Mouse (Mus musculus) cerebellum, postnatal 10 days (tissue): Measurements from ENCODE around the gene Robo4.

Experiments
- DNase-seq, 2 experiments: peaks; one replicate each; pipeline ENCODE4 v3.0.0; 2021; ENCODE audit warnings: mixed read lengths in 2 of 2

Gene Robo4

DNA sequence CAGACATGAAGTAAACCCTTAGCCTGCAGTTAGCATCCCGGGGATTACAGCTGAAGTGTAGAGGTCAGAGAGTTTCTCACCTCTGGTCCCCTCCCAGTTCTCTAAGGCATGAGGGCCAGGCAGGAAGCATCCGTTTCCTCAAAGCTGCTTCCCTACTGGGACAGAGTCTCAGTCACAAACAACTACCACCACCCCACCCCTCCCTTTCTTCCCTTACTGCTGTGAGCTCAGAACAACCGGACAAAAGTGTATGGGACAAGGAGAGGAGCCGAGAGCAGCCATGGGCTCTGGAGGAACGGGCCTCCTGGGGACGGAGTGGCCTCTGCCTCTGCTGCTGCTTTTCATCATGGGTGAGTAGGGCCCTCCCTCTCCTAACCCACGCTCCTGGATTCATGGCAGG lies at the start of gene Robo4:
Gene Robo4, plus strand, starts transcription at position 96 of the 400 bp plus-strand sequence.
- DNase-seq: no peak

DNA sequence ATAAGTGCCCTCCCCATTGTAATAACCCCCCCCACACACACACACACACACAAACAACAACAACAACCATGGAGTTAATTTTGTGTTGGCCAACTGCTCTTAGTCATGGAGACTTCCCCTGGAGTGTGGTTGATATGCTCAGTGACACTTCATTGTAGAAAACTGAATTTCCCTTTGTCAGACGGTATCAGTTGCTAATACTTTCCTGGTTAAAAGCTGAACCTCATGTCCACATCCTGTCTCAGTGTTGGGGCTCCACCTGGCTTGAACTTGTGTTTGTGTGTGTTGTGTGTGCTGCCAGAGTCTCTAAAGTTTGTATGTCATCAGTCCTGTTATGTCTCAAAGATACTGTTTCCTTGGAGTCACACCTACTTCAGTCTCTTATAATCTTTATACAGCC lies 47.2 kb upstream of the Robo4 start:
- no peak for DNase-seq

DNA sequence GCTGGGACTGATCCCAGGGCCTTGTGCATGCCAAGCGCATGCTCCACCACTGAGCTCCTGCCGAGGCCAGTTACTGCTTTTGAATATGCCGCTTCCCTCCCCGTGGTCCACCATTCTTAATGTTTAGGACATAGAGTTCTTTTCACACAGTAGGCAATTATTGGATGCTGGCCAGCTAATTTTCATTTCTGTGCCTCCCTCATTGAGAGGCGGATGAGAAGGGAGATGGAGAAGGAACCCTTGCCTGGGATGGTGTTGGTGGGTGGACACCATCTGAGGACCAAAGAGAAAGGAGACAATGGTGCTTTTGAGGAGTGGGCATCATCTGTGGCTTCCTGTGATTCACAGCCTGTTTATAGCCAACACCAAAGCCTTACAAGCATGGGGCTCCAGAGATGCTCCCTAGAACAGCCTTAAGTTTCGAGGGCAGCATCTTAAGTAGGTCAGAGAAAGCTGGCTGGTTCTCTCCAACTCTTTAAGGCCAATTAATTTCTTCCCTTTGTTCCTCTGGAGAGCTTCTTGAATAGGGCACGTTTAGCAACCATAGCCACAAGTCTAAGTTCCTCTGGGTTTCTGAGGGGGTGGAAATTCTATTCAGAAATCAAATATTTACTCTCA lies 42.9 kb upstream of the Robo4 start:
- DNase-seq: peak; percentile 20 to 48

DNA sequence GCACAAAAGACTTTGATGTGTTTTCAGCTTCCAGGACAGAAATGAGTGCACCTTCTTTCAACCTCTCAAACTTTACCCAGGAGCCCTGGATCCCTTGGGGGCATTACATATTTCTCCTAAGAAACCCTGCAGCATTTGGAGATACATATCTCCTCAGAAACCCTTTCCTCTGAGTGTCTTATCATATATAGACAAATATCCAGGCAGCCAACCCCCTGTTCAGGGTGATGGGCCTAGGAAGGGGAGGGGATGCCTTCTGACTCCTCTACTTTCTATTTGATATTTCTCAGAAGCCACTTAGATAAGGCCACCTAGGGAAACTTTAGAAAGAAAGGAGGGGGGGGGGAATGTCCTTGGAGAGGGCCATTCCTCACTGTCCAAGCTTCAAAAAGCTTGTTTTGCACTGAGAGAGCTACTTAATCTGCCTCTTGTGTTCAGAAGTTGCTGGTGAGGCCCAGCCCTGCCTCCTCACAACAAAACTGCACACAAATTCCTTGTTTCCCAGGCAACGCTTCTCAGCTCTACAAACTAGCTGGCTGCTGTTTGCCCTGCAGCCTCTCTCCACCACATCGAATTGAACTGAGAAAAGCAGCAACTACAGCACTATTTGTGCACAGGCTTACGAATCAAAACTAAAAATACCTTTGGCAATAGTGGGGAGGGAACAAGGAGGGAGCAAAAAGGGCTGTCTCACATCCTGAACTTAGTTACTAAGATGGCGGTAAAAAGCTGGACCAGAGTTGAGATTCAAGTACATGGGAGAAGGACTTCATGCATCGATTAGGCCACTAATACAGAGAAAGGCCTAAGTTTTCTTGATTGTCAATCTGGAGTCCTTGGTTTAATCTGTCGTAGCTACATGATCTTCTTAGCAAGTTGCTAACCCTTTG lies 42.1 kb upstream of the Robo4 start:
- DNase-seq: peak; percentile 3 to 22

DNA sequence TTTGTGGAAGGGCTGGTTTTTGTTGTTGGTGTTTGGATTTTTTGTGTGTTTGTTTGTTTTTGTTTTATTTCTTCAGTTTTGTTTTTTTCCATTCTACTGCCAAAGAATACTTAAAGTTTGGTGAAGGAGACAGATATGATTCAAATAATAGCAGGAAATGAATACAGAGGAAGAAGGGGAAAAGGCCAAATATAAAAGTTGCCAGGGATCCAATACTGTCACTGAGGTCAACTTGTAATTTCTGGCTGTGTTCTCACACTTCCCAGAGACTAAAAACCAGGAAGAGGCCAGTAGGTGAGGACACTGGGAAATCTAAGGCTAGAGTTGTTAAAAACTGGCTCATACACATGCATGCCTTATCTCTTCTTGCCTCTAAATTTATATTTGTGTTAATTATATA lies 39.6 kb upstream of the Robo4 start:
- DNase-seq: no peak

DNA sequence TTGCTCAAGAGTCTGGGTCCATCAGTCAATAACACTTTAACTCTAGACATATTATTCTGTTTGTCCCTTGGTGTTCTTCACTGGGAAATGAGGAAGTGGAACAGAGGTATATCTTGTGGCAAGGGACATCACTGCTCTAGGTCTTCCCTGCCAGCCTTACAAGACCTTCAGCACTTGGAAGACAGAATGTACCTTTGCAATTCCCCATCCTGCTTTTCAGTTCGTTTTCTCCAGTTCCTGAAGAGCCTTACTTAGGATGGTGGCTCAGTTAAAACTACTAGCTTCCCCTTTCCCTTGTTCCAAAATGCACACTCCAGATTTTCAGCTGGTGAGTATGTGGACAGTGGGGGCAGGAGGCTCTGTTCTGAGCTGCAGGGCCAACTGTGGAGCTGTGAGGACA lies 38.8 kb upstream of the Robo4 start:
- DNase-seq: no peak

DNA sequence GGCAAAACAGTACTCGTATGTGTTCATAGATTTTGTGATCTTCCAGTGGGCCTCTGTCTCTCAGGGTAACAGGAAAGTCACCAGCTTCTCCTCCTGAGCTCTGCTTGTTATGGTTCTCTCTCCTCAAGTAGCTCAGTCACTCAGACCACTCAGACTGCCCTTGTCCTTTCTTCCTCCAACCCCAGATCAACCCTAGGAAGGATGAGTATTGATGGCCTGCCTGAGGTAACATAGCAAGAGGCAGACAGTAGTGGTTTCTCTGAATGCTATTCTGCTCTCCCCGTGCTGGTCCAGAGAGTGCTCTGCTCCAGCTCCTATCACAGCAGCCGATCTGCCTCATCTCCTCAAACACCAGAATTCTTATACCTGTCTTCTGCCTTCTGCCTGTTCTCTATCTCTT lies 38.1 kb upstream of the Robo4 start:
- no peak for DNase-seq

DNA sequence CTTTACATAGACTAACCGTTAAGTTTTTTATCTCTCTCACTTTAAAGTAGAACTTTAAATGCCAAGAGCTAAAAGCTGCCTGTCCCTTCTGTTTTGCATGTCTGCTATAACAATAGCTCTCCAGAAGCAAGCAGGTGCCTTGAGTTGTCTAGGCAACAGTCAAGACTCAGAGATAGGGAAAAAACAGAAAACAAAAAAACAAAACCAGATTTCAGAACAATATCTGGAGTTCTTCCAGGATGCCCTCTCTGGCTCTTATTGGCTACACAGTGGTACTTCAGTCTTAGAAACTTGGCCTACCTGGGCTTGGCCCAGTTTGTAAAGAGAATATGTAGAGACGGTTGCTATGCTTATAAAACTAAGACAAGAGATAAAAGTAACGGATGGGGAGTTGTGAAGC lies 37.3 kb upstream of the Robo4 start:
- no peak for DNase-seq

DNA sequence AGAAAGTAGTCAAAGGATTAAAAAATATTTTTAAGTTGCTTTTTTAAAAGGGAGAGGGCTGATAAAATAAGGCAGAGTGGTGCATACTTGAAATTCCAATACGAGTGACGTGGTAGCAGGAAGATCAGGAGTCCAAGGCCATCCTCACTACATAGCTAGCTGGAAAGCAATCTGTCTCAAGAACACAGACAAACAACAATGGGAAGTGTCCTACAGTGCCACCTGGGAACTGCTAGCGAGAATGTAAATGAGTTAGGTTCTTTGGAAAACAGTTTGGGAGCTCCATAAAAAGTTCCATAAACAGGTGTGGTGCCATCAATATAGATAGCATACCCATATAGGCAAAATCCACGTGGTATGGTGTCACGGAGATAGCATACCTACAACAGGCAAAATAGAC lies 36.0 kb upstream of the Robo4 start:
- DNase-seq: no peak

DNA sequence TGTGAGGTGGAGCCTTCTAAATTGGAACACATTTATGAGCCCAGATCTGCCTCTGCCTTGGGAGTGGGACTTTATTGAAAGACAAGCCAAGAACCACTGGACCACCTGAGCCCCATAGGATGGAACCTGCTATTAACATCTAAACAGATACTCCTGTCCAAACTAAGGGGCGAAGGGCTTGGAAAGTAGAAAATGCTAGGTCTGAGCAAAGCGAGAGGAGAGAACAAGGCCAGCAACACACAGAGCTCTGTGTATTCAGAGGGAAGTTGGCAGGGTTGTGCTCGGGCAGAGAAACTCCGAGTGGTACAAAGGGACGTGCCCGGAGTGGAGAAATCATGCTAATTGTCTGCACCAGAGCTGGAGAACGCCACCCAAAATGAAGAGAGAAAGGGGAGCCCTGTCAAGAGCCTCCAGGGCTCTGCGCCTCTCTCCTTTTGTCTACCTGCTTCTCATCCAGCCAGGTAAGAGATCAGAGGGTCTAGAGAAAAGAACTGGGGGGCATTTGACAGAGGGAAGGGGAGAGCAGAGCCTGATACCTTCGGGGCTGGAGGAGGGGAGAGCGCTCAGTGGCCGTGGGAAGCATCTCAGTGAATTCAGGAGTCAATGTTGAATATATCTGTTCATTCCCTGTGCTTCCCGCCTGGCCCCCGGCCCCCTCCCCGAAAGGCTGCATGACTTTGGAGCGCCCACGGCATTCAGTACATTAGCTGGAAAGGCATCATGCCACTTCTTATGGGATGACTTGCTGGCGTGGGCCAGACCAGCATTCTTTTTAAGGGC lies 34.2 kb upstream of the Robo4 start, which contains the start of gene Hepacam:
Gene Hepacam, plus strand, starts transcription at position 51 of the 780 bp plus-strand sequence.
- DNase-seq: peak; percentile 15 to 28

DNA sequence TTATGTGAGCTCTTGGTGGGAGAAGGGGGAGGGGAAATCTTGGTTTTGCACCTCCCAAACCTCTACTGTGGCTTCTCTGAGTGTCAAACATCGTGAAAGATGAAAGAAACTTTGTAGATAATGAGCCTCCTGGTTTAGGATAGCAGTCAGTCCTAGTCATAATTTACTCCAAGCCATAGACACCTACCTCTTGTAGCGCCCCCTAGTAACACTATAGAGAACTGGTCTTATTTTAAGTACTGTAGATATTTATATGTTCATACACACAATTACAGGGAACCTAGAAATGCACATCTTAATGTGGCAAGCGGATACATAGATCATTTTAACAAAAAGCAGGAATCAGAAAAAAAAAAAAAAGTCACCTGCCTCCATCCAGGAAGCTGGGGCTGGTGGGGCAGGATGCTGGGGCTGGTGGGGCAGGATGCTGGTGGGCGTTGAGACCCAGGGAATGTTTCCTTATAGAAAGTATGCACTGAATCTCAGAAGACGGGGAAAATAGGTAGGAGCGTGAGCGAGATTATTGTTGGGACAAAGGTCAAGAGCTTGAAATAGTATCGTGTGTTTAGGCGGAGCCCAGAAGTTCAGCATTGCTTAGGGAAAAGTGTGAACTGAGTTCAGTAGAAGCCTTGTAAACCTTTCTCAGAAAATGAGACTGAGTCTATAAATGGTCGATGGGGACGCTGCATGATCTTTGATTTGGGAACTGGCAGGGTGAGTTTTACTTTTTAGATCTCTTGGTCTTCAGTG lies 33.4 kb upstream of the Robo4 start:
- no peak for DNase-seq

DNA sequence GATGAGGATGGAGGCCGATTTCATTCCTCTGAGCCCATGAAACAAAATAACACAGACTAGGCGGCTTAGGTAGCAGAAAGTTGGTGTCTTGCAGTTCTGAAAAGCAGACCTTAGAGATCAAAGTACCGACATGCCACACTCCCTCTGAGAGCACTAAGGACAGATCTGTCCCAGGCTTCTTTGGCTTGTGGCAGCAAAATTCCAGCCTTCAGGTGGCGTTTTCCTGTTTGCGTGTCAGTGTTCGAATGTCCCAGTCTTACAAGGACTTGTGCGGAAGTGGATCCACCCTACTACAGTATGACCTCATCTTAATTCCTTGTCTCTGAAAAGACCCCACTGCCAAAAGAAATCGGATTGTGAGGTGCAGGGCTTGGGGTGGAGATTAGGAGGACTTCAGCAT lies 32.8 kb upstream of the Robo4 start:
- DNase-seq: no peak

DNA sequence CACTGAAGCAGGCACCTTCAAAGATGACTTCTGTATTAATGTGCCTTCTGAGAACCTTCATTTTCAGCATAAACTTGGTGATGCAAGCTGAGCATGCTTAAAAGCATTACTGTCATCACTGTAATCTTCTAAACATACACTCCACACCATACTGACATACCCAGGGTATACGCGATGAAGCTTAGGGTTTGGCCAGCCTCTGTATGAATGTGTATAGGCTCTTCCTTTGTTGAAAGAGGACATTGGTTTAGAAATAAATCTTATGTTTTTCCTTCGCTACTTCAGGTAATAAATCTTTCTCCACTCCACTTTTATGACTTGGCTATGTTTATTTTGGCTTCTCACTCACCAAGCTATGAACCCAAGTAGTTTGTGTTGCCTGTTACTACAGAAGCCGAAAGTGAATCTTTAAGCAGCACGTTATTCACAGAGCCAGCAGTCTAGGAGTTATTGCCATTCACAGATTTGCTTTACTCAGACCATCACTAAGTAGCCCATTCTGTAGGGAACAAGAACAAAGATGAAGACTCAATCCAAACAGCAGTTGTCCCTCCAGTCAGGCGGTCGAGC lies 30.4 kb upstream of the Robo4 start:
- DNase-seq: no peak

DNA sequence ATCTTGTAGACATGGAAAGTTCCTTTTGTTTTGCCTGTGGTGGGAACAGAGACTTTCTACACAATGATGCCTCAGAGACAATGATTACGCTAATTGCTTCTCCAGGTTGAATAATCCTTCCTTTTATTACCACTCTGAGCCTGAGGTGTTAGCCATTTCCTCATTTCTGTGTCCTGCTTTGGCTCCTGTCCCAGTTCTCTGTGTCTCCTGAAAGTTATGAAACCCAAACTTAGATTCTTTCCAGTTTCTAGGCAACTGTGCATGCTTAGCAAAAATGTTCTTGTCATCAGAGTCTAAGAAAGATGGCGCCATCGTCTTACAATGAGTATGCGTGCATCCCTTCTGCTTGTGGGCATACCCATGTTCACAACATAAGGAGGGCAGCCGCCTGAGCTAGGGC lies 26.0 kb upstream of the Robo4 start:
- no peak for DNase-seq

DNA sequence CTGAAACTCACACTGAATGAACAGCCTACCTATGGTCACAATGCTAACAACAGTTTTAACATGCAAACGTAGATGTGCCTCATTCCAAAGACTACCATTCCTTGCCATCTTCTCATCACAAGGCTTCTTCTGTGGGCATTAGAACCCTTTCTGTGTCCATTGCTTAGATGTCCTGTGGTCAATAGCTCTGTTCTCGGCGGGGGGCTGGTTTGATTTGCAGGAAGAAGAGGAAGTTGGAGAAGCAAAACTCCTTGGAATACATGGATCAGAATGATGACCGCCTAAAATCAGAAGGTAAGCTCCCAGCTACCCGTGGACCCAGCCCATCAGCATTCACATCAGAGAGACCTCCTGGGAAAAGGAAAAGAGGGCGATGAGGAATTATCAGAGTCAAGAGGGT lies 18.5 kb upstream of the Robo4 start:
- no peak for DNase-seq

DNA sequence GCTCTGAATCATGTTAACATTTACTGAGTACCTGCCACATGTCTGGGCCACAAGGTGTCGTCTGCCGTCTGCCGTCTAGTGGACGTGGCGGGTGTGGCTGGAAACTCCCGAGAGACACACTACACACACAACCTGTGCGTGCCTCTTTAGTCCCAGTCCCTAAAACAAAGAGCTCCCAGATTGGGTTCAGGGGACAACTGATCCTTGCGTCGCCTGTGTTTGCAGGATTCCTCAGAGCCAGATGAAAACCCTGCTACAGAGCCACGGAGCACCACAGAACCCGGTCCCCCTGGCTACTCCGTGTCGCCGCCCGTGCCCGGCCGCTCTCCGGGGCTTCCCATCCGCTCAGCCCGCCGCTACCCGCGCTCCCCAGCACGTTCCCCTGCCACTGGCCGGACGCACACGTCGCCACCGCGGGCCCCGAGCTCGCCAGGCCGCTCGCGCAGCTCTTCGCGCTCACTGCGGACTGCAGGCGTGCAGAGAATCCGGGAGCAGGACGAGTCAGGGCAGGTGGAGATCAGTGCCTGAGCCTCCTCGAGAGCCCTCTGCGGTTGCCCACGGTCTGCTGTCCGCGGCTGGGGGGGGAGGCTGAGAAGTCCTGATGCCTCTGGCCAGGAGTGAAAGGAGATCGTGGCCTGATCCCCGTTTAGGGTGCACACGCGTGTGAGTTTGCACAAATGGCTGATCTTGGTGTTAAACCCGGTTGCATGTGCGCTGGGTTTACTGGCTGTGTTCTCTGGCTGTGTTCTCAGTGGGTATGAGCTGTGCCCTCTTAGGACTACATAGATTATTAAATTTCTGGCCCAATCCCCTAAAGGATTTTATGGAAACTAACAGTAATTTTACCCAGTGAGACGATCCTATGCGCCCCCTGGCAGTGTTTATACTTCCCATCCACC lies 17.2 kb upstream of the Robo4 start:
- peak; percentile 50 to 52 for DNase-seq

DNA sequence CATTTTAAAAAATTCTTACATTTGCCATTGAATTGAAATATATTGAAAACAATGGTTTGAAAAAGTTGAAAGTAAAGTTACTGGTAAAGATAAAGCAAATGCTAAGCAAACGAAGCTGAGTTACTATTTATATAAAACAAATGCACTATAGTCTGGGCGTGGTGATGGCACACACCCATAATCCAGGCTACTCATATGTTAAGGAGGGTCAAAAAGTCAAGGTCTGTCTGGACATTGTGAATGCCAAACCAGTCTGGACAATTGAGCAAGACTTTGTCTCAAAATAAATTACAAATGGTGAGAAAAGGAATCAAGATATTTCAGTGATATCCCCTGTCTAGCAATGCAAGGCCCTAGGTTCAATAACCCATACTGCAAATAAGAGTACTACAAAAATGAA lies 10.8 kb upstream of the Robo4 start:
- DNase-seq: no peak

DNA sequence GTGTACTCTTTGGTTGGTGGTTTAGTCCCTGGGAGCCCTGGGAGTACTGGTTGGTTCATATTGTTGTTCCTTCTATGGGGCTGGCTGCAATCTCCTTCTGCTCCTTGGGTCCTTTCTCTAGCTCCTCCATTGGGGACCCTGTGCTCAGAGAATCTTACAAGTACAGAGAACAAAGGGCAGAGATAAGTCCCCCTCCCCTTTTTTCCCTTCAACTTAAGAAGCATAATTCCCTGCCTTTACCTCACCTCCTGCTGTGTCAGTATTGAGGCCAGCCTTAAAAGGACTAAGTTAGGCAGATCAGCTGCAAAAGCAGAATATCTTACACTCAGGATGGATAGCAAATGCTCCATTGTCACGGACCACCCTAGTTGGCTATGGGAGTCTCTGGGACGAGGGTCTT lies 9.6 kb upstream of the Robo4 start:
- no peak for DNase-seq

DNA sequence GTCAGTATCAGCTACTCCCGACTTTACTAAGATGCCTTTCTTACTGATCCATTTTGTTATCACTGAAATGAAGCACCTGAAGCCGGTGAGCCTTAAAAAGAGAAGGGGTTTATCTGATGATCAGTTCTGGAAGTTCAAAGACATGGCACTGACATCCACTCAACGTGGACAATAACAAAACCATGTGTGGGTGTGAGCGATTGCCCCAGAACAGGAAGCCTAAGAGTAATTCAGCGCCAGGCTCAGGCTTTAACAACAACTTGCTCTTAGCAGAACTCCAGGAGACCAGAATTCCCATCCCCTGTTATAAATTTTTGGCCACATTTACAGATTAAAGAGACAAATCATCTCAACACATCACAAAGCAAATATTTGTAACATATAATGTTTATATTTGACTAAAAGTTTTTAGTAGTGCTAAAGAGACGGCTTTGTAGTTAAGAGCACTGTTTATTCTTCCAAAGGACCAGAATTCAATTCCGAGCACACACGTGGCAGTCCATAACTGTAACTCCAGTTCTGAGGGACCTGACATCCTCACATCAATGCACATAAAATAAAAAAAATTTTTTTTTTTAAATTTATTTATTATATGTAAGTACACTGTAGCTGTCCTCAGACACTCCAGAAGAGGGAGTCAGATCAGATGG lies 8.1 kb upstream of the Robo4 start:
- DNase-seq: no peak

DNA sequence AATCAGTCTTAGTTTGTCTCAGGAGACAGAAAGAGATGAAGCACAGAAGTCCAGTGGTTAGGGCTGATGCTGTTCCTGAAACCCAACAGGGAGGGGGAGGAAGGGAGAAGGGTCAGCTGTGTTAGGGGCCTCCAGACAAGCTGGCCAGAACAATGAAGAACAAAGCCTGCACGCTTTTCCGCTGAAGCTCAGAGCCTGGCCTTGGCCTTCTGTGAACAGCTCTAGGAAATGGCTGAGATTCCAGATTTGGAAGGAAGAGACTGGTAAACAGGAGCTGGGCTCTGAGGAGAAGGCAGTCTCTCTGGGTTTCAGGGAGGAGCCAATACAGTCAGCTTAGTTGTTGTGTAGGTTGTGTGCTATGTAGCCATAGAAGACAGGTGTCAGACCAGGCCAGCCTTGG lies 1.1 kb upstream of the Robo4 start:
- DNase-seq: no peak

DNA sequence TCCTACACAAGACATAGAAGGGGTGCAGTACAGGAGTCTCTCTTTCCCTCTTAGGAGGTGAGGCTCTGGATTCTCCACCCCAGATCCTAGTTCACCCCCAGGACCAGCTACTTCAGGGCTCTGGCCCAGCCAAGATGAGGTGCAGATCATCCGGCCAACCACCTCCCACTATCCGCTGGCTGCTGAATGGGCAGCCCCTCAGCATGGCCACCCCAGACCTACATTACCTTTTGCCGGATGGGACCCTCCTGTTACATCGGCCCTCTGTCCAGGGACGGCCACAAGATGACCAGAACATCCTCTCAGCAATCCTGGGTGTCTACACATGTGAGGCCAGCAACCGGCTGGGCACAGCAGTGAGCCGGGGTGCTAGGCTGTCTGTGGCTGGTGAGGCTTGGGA lies 804 bp downstream of the Robo4 start:
- DNase-seq: no peak
